Mouse (Mus musculus) spleen, adult 2 months (tissue): ENCODE results near the gene Dusp9. TPM values are rescaled to one million over a fixed set of nuclear protein-coding genes. Genes with fewer than 3 reads are reported as not detected.

Source experiments
- DNase-seq, 2 experiments: peaks; one replicate each; pipeline versions ENCODE4 v3.0.0 to v3.0.0-alpha.2; 2012 to 2021; ENCODE audit warnings: low spot score in 2 of 2, low read depth in 1 of 2
- H3K27ac ChIP-seq: fragments of 200-500 bp; 2 replicates; pipeline ENCODE4 v1.5.1; 2012; ENCODE audit warnings: low read length, inconsistent platforms; ENCODE audit not compliant: insufficient read depth
- H3K27me3 ChIP-seq: fragments of 200-500 bp; 2 replicates; pipeline ENCODE4 v1.6.1; 2012; ENCODE audit warnings: mild to moderate bottlenecking, moderate library complexity, low read length, inconsistent platforms; ENCODE audit not compliant: control insufficient read depth, insufficient read depth
- H3K36me3 ChIP-seq: fragments of 200-500 bp; 2 replicates; pipeline ENCODE4 v1.6.1; 2012; ENCODE audit warnings: mild to moderate bottlenecking, low read length, inconsistent platforms; ENCODE audit not compliant: control insufficient read depth, insufficient read depth
- H3K4me1 ChIP-seq: fragments of 200-500 bp; 2 replicates; pipeline ENCODE4 v1.6.1; 2011; ENCODE audit warnings: inconsistent platforms; ENCODE audit not compliant: control insufficient read depth, insufficient read depth, insufficient read length
- H3K4me3 ChIP-seq: fragments of 200-500 bp; 2 replicates; pipeline ENCODE4 v1.5.1; 2011; ENCODE audit warnings: mild to moderate bottlenecking, inconsistent platforms; ENCODE audit not compliant: insufficient read depth, insufficient read length; ENCODE audit errors: extremely low read depth
- CTCF ChIP-seq: fragments of 200-500 bp; IDR thresholded peaks from 2 replicates; pipeline ENCODE4 v1.5.1; 2011; ENCODE audit warnings: mild to moderate bottlenecking, inconsistent platforms; ENCODE audit not compliant: insufficient read depth, insufficient read length, insufficient replicate concordance; ENCODE audit errors: extremely low read depth
- POLR2A ChIP-seq: fragments of 200-500 bp; IDR thresholded peaks from 2 replicates; pipeline ENCODE4 v1.6.1; 2011; ENCODE audit warnings: low read depth, low read length, inconsistent platforms
- WGBS: fragments of 180-500 bp; shearing (Covaris S2); methylation state at CpG from one replicate; pipeline ENCODE4 v1.1.7; 2018; 5-methylcytosine and 5-hydroxymethylcytosine counted together
- polyA plus RNA-seq: library from polyadenylated mRNA; depleted of rRNA; stranded (reverse); fragments of >200 nt; gene quantifications from 2 replicates; pipeline ENCODE4 v1.2.3, GENCODE M21; 2012

Dusp9 gene
- polyA plus RNA-seq, 1 experiment = 1.4 TPM

DNA sequence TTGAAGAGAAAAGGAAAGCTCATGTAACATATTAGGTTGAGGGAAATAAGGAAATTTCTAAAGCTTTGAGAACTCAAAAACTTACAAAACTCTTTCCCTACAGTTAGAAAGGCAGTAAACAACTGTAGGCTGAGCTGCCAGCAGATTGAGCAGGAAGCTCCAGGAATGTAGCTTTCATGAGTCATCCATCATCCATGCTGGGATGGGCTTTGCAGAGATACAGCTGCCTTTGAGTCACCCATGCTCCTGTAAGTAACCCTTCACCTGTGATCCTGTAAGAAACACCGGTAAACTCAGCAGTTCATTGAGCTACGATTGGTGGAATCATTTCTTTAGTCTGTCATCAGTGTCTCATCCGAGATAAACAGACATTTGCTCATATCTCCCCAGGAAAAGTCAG, 11.7 kb downstream of the Dusp9 start:
- no peaks in the 10 kb centered on the region for H3K27me3 ChIP-seq
- no peaks in the 10 kb centered on the region for H3K4me1 ChIP-seq
- TF ChIP-seq POLR2A = no peak
- WGBS = 78% methylated on average over 3 of the region's 3 CpGs
- H3K36me3 ChIP-seq = no peaks in the 10 kb centered on the region
- H3K4me3 ChIP-seq = no peak overlapping the region
- DNase-seq = no peak
- no peak overlapping the region for H3K27ac ChIP-seq

DNA sequence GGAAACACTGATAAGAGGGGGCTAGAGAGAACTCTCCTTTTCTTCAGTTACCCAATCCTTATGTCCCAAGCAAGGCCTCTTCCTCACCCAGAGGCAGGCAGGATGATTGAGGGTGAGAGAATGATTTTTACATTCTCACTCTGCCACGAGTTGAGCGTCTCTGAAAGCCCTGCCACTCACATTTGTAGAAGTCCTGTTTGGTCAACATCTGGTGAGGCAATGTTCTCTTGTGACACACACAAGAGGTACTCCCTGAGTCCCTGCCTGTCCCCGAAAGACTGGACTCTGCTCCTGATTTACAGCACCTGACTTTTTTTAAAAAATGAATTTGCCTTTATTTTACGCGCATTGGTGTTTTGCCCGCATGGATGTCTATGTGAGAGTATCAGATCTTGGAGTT, 14.2 kb downstream of the Dusp9 start:
- Histone ChIP-seq H3K27ac (no peak overlapping the region), H3K4me1 (no peaks in the 10 kb centered on the region), H3K27me3 (no peaks in the 10 kb centered on the region), H3K4me3 (no peak overlapping the region), H3K36me3 (no peaks in the 10 kb centered on the region)
- WGBS = 87% methylated on average over 6 of the region's 6 CpGs
- no peak for DNase-seq
- TF ChIP-seq CTCF = no peak
- TF ChIP-seq POLR2A = no peak

DNA sequence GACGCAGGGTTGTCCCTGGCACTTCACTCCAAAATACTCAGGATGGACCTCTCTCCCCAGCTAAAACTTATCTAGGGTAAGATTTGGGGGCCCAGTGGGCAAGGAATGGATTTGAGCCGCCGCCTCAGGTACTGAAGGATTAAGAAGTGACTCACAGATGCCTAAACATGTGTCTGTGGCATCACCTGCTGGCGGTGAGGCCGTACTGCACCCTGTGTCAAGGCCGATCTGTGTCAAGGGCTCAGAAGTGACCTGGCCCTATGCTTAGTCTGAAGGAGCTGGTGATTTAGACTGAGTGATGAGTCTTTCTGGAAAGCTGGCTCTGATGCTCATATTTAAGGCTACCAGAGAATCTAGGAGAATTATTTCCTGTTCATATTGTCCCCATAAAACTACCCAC, 15.0 kb downstream of the Dusp9 start:
- H3K27ac ChIP-seq = no peak overlapping the region
- no peaks in the 10 kb centered on the region for H3K4me1 ChIP-seq
- peak; percentile 21 to 67 for DNase-seq

DNA sequence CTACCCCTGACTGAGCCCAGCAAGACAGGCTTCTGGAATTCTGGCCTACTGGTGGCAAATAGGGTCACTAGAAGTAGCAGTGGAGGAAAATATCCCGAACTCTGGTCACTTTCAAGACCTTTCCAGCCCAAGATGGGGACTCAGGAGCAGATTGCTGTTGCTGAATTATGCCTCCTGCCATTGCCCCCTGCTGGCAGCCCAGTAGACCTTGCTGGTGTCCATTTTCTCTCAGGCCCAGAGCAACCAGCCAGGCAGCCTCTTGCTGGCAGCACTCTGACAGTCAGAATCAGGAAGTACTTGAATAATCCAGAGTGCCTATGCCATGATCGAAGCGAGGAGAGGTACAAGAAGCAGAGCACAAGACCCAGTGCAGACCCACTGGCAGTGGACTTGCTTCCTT, 16.3 kb downstream of the Dusp9 start:
- Histone ChIP-seq H3K27ac (no peak overlapping the region), H3K4me3 (no peak overlapping the region), H3K4me1 (peaks cover 3% of the 10 kb centered on the region), H3K27me3 (no peaks in the 10 kb centered on the region), H3K36me3 (no peaks in the 10 kb centered on the region)
- 41% methylated on average over 3 of the region's 3 CpGs for WGBS
- DNase-seq = peak in 1 of 2 experiments; percentile 15
- no peak for TF ChIP-seq POLR2A
- TF ChIP-seq CTCF = peak; percentile 23; the same call in 1 of the 2 replicates

More for the DNA sequence above, 15.0 kb downstream of the Dusp9 start:
- H3K27me3 ChIP-seq = no peaks in the 10 kb centered on the region
- H3K36me3 ChIP-seq = no peaks in the 10 kb centered on the region
- 23% methylated on average over 6 of the region's 6 CpGs for WGBS
- TF ChIP-seq POLR2A (no peak), CTCF (peak; percentile 82)
- H3K4me3 ChIP-seq = no peak overlapping the region

DNA sequence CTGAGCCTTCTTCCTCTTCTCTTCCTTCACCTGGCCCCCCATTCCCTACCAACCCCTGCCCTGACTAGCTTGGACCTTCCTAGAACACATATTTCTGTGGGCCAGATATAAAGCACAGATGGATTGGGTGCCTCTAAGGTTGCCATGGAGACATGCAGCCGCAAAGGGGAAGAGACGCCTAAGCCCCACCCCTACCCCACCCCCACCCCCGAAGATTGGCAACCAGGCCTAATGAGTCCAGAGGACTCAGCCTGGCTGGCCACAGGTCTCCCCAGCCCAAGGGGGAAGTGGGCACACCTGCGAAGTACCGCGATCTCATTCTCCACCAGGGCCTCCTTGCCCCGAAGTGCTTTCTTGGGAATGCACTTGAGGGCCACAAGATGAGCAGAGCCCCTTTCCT, 19.2 kb downstream of the Dusp9 start:
- WGBS = 35% methylated on average over 7 of the region's 7 CpGs
- H3K4me1 ChIP-seq = peaks cover 3% of the 10 kb centered on the region
- H3K36me3 ChIP-seq = no peaks in the 10 kb centered on the region
- H3K27me3 ChIP-seq = no peaks in the 10 kb centered on the region
- TF ChIP-seq CTCF = no peak
- TF ChIP-seq POLR2A = no peak
- no peak overlapping the region for H3K4me3 ChIP-seq
- H3K27ac ChIP-seq = no peak overlapping the region
- DNase-seq = no peak

DNA sequence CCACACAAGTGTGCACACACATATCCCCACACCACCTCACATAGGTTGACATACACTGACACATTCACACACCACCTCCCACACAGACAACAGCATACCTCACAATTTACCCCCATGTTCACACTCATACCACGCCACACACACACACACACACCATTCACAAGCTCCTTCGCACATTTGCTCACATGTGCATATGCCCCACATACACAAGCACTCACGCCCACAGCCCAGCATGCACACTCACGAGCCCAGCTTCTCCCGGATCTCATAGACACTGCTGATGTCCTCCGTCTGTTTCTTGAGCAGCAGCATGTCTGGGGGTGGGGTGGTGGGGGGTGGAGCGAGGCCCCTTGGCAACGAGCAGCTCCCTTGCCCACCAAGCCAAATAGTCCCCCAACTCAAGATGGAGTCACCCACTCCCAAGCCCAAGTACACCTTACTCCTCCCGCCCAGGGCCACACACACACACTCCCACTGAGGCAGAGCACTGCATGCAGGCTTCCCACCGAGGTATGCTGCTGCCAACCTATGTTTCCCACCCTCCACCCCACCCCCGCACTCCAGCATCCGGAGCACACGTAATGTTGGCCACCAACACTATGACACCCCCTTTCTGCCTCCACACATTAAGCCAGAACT, 19.8 kb downstream of the Dusp9 start:
- TF ChIP-seq CTCF = no peak
- no peak for TF ChIP-seq POLR2A
- H3K4me3 ChIP-seq = no peak overlapping the region; the same call in 1 of the 2 replicates
- H3K36me3 ChIP-seq = no peaks in the 10 kb centered on the region
- H3K27me3 ChIP-seq = no peaks in the 10 kb centered on the region
- no peak overlapping the region for H3K27ac ChIP-seq
- H3K4me1 ChIP-seq = peaks cover 3% of the 10 kb centered on the region
- 69% methylated on average over 13 of the region's 13 CpGs for WGBS
- no peak for DNase-seq

DNA sequence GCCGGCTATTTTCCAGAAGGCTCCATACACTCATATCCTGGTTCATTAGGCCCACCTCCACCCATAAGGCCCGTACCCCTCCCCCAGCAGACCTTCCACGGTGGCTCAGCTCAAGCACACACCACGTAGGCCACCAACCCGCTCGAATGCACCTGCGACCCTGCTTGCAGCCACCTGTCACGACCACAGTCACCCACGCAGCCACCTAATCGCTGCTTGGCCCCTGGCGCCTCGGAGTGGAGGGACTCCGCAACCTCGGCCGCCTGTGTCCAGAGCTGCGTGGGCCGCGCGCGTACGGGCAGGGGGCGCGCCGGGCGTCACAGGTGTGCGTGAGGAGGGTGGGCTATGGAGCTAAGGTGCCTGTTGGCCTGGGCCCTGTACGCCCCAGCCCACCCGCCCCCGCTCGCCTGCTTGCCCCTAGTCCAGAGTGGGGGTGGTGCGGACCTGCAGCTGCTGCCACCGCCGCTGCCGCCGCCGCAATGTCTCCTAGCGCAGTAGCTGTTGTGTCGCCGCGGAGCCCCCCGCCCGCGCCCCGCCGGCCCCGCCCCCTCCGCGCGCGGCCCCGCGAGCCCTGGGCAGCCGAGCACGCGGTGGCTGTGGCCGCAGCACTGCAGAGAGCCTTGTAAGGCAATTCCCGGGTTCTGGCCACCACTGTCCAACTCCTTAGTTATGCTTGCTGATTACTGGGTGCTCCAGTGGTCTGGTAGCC, 20.5 kb downstream of the Dusp9 start, which contains the start of gene Pnck:
TSS of gene Pnck (minus strand) at position 543 of the 709 bp plus-strand sequence.
- Histone ChIP-seq H3K36me3 (no peaks in the 10 kb centered on the region), H3K4me1 (peaks cover 3% of the 10 kb centered on the region), H3K4me3 (peak within 1 kb of the TSS; percentile 37), H3K27ac (no peak within 1 kb of the TSS), H3K27me3 (no peaks in the 10 kb centered on the region)
- TF ChIP-seq CTCF (no peak), POLR2A (no peak)
- 35% methylated on average over 56 of the region's 57 CpGs for WGBS
- no peak for DNase-seq
